Mouse (Mus musculus) bone marrow, adult 2 months (tissue): ENCODE data around the gene Myo1b. TPM values are rescaled to one million over a fixed set of nuclear protein-coding genes. Genes with fewer than 3 reads are reported as not detected.

Experiments used
- H3K27ac ChIP-seq: fragments of 200-500 bp; 2 replicates; pipeline ENCODE4 v1.5.1; 2012; ENCODE audit warnings: low read depth, mild to moderate bottlenecking, control low read depth, inconsistent platforms, low read length; ENCODE audit not compliant: control insufficient read depth, poor library complexity, insufficient read depth
- H3K4me1 ChIP-seq: fragments of 200-500 bp; 2 replicates; pipeline ENCODE4 v1.6.1; 2011; ENCODE audit warnings: low read length; ENCODE audit not compliant: control insufficient read depth, insufficient read depth
- H3K4me3 ChIP-seq: fragments of 200-500 bp; replicated peaks from 2 replicates; pipeline ENCODE3; 2011; ENCODE audit warnings: mild to moderate bottlenecking, low read depth, low read length, control low read depth; ENCODE audit not compliant: control insufficient read depth
- CTCF ChIP-seq: fragments of 200-500 bp; IDR thresholded peaks from 2 replicates; pipeline ENCODE4 v1.5.1; 2011; ENCODE audit warnings: low read length, control low read depth; ENCODE audit not compliant: control insufficient read depth, insufficient read depth
- POLR2A ChIP-seq: fragments of 200-500 bp; IDR thresholded peaks from 2 replicates; pipeline ENCODE4 v1.6.1; 2011; ENCODE audit warnings: low read depth, mild to moderate bottlenecking, control low read depth, low read length, borderline replicate concordance; ENCODE audit not compliant: control insufficient read depth
- WGBS: fragments of 180-500 bp; shearing (Covaris S2); methylation state at CpG from one replicate; pipeline ENCODE4 v1.1.7; 2018; 5-methylcytosine and 5-hydroxymethylcytosine counted together
- polyA plus RNA-seq: library from polyadenylated mRNA; stranded (reverse); fragments of >200 nt; gene quantifications from 2 replicates; pipeline ENCODE4 v1.2.4, GENCODE M21; 2011; ENCODE audit warnings: low replicate concordance; ENCODE audit not compliant: missing spikeins, insufficient read depth, insufficient read length

Myo1b gene
- polyA plus RNA-seq, 1 experiment = 5.3 TPM

- 86% methylated on average over 1 of the region's 1 CpGs for WGBS
- no peak overlapping the region for H3K4me3 ChIP-seq
- H3K27ac ChIP-seq = no peak overlapping the region
- no peaks in the 10 kb centered on the region for H3K4me1 ChIP-seq
- no peak for TF ChIP-seq POLR2A
- no peak for TF ChIP-seq CTCF
These were observed 186.5 kb downstream of the Myo1b start for GRCm38 (mm10) chr1:51729407-51729806.

GRCm38 (mm10) chr1:51728816-51729215 lies 187.1 kb downstream of the Myo1b start:
- no peak for TF ChIP-seq CTCF
- TF ChIP-seq POLR2A = no peak
- Histone ChIP-seq H3K4me1 (no peaks in the 10 kb centered on the region), H3K4me3 (no peak overlapping the region), H3K27ac (no peak overlapping the region)
- 84% methylated on average over 4 of the region's 4 CpGs for WGBS

- no peak overlapping the region for H3K4me3 ChIP-seq
- no peak for TF ChIP-seq POLR2A
- TF ChIP-seq CTCF = no peak
- H3K27ac ChIP-seq = no peak overlapping the region
- WGBS = 79% methylated on average over 9 of the region's 9 CpGs
- no peaks in the 10 kb centered on the region for H3K4me1 ChIP-seq
These were observed 195.8 kb downstream of the Myo1b start for GRCm38 (mm10) chr1:51719897-51720673.

GRCm38 (mm10) chr1:51710831-51711230 lies 205.0 kb downstream of the Myo1b start:
- Histone ChIP-seq H3K27ac (no peak overlapping the region), H3K4me1 (no peaks in the 10 kb centered on the region), H3K4me3 (no peak overlapping the region)
- no peak for TF ChIP-seq POLR2A
- no peak for TF ChIP-seq CTCF
- WGBS = 68% methylated on average over 2 of the region's 2 CpGs

GRCm38 (mm10) chr1:51706106-51706505 lies 209.8 kb downstream of the Myo1b start:
- 78% methylated on average over 3 of the region's 3 CpGs for WGBS
- no peak overlapping the region for H3K4me3 ChIP-seq

GRCm38 (mm10) chr1:51704610-51705009 lies 211.3 kb downstream of the Myo1b start:
- no peak for TF ChIP-seq CTCF
- TF ChIP-seq POLR2A = no peak
- WGBS = 57% methylated on average over 4 of the region's 4 CpGs
- Histone ChIP-seq H3K27ac (no peak overlapping the region), H3K4me3 (no peak overlapping the region), H3K4me1 (no peaks in the 10 kb centered on the region)

More at GRCm38 (mm10) chr1:51706106-51706505, 209.8 kb downstream of the Myo1b start:
- Histone ChIP-seq H3K27ac (no peak overlapping the region), H3K4me1 (no peaks in the 10 kb centered on the region)
- TF ChIP-seq CTCF = no peak
- TF ChIP-seq POLR2A = no peak

Other genes starting within 250 kb of the Myo1b start
- 14.9 and 55.4 TPM in 2 replicates for gene Stat4, start 71.1 kb upstream of the Myo1b start, polyA plus RNA-seq
- gene Stat1, start 203.4 kb upstream of the Myo1b start, polyA plus RNA-seq = 20.8 and 28.8 TPM in 2 replicates